Mouse (Mus musculus) layer of hippocampus, adult 2 months (tissue): ENCODE measurements around the gene Atl2. TPM values are rescaled to one million over a fixed set of nuclear protein-coding genes. Genes with fewer than 3 reads are reported as not detected.

Experiments
- DNase-seq, 2 experiments: peaks; one replicate each; pipeline ENCODE4 v3.0.0; 2022; ENCODE audit warnings: low spot score in 2 of 2
- H3K27ac ChIP-seq: fragments of 200-600 bp; 2 replicates; pipeline ENCODE4 v1.8.1; 2022
- H3K4me3 ChIP-seq: fragments of 200-600 bp; 2 replicates; pipeline ENCODE4 v1.8.1; 2022; ENCODE audit warnings: mild to moderate bottlenecking
- CTCF ChIP-seq: fragments of 200-600 bp; conservative IDR thresholded peaks from 2 replicates; pipeline ENCODE4 v1.8.1; 2022; ENCODE audit warnings: antibody characterized with exemption, mild to moderate bottlenecking, moderate library complexity
- total RNA-seq, 2 experiments: library from RNA; stranded (reverse); gene quantifications; 2 replicates each; pipeline ENCODE4 v1.2.3; 2021

Atl2 gene
- total RNA-seq, 2 experiments from 2014 or later: 52.6 to 56.8 TPM

GRCm38 (mm10) chr17:79918484-79919004 lies 22.6 kb upstream of the Atl2 start:
- TF ChIP-seq CTCF: no peak
- H3K27ac ChIP-seq: peak overlapping the region; percentile 89
- no peak for DNase-seq
- H3K4me3 ChIP-seq: no peak overlapping the region

GRCm38 (mm10) chr17:79916996-79917395 lies 21.1 kb upstream of the Atl2 start:
- TF ChIP-seq CTCF: no peak
- Histone ChIP-seq H3K27ac (peak overlapping the region; percentile 89; the same call in 1 of the 2 replicates), H3K4me3 (no peak overlapping the region)
- DNase-seq: no peak

DNA sequence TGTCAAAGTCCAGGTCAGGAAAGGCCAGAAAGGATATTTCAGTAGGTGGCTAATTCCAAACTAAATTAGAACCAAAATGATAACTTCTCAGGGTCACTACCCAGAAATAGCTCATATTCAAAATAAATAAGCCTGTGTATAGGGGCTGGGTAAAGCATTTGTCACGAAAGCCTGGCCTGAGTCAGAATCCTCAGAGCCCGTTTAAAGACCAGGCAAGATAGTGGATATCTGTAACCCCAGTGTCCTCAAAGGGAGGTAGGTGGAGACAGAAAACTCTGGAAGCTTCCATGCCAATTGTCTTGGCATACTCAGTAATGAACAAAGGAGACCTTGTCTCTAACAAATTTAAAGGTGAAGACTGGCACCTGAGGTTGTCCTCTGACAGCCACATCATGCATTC lies 16.3 kb upstream of the Atl2 start:
- no peak for DNase-seq
- TF ChIP-seq CTCF: no peak
- no peak overlapping the region for H3K4me3 ChIP-seq
- no peak overlapping the region for H3K27ac ChIP-seq

GRCm38 (mm10) chr17:79911718-79912117 lies 15.8 kb upstream of the Atl2 start:
- no peak overlapping the region for H3K27ac ChIP-seq

DNA sequence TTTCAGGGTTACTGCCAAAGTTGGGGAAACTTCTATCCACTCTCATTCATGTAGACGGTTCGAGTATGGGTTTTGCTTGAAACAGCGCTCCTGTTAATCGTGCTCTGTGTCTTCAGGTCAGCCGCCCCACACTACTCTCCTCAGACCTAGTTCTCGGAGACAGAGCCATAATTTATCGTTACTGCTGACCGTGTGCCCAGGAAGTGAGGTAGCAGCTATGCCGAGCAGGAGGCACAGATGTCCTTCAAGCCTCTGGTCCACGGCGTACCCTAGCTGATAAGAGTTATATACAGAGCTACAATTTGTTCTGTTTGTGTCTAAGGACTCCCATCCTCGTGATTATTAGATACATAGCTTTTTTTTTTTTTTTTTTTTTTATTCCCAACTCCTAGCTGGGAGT lies 13.6 kb upstream of the Atl2 start:
- DNase-seq: no peak
- H3K27ac ChIP-seq: no peak overlapping the region
- H3K4me3 ChIP-seq: no peak overlapping the region
- TF ChIP-seq CTCF: no peak

More at GRCm38 (mm10) chr17:79911718-79912117, 15.8 kb upstream of the Atl2 start:
- H3K4me3 ChIP-seq: no peak overlapping the region
- no peak for DNase-seq
- no peak for TF ChIP-seq CTCF

GRCm38 (mm10) chr17:79907698-79908097 lies 11.8 kb upstream of the Atl2 start:
- no peak for DNase-seq
- Histone ChIP-seq H3K4me3 (no peak overlapping the region), H3K27ac (no peak overlapping the region)
- TF ChIP-seq CTCF: no peak

GRCm38 (mm10) chr17:79906791-79907494 lies 11.0 kb upstream of the Atl2 start:
- DNase-seq: no peak
- H3K27ac ChIP-seq: no peak overlapping the region
- no peak for TF ChIP-seq CTCF
- no peak overlapping the region for H3K4me3 ChIP-seq

GRCm38 (mm10) chr17:79904593-79904992 lies 8.7 kb upstream of the Atl2 start:
- no peak overlapping the region for H3K4me3 ChIP-seq
- H3K27ac ChIP-seq: no peak overlapping the region
- no peak for TF ChIP-seq CTCF
- DNase-seq: no peak

DNA sequence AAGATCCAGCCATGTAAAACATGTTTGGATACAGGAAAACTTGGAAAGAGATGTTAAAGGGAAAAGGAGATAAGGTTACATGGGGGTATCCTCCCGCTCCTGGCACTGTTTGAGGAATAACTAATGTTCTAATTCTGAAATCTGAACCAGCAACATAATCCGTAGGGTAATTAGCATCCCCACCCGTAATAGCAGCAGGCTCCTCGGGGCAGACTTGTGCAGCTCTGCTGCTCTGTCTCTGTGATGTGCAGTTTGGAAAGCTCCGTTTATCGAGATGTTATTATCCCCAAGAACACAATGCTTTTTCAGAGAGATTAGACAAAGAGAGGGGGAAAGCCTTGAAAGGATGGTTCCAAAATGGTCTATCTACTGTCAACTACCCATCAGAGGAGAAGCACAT lies 5.3 kb upstream of the Atl2 start:
- no peak for TF ChIP-seq CTCF
- H3K4me3 ChIP-seq: no peak overlapping the region
- H3K27ac ChIP-seq: no peak overlapping the region
- DNase-seq: no peak

GRCm38 (mm10) chr17:79898156-79898746 lies 2.3 kb upstream of the Atl2 start:
- TF ChIP-seq CTCF: no peak
- no peak overlapping the region for H3K4me3 ChIP-seq
- DNase-seq: no peak
- no peak overlapping the region for H3K27ac ChIP-seq

GRCm38 (mm10) chr17:79897666-79898065 lies 1.7 kb upstream of the Atl2 start:
- Histone ChIP-seq H3K27ac (no peak overlapping the region), H3K4me3 (no peak overlapping the region)
- TF ChIP-seq CTCF: no peak
- no peak for DNase-seq

GRCm38 (mm10) chr17:79894971-79895882 lies 696 bp downstream of the Atl2 start:
- peak overlapping the region; percentile 91 for H3K4me3 ChIP-seq
- TF ChIP-seq CTCF: peak; percentile 21
- H3K27ac ChIP-seq: peak overlapping the region; percentile 90
- DNase-seq: peak; percentile 51 to 71

GRCm38 (mm10) chr17:79894054-79894453 lies 1.9 kb downstream of the Atl2 start:
- peak overlapping the region; percentile 90; the same call in 1 of the 2 replicates for H3K27ac ChIP-seq
- peak overlapping the region; percentile 91 for H3K4me3 ChIP-seq
- no peak for DNase-seq
- no peak for TF ChIP-seq CTCF
